Mouse (Mus musculus): ENCODE data around the gene Arid1a. TPM values are rescaled to one million over a fixed set of nuclear protein-coding genes. Genes with fewer than 3 reads are reported as not detected.

Gene Arid1a
- polyA plus RNA-seq, 1 experiment from 2014 or later, result 21.6 TPM

GRCm38 (mm10) chr4:133632483-133633327, 123.9 kb downstream of the Arid1a start:
- no peaks in the 10 kb centered on the region for H3K36me3 ChIP-seq
- H3K27me3 ChIP-seq (replicated peaks), result no peaks in the 10 kb centered on the region
- 3% methylated on average over 56 of the region's 69 CpGs for WGBS
- ATAC-seq, result peak; percentile 86
- peak overlapping the region; percentile 89 for H3K4me2 ChIP-seq (replicated peaks)
- peak overlapping the region; percentile 74 for H3K27ac ChIP-seq
- H3K4me1 ChIP-seq (replicated peaks), result peaks cover 10% of the 10 kb centered on the region
- H3K9ac ChIP-seq, result peak overlapping the region; percentile 86
- no peaks in the 10 kb centered on the region for H3K9me3 ChIP-seq
- peak overlapping the region; percentile 77 for H3K4me3 ChIP-seq (replicated peaks)

- 43% methylated on average over 9 of the region's 9 CpGs for WGBS
- no peaks in the 10 kb centered on the region for H3K36me3 ChIP-seq
- H3K4me3 ChIP-seq (replicated peaks), result peak overlapping the region; percentile 77
- no peak for ATAC-seq
- no peak overlapping the region; the same call in 1 of the 2 replicates for H3K27ac ChIP-seq
- peaks cover 10% of the 10 kb centered on the region for H3K4me1 ChIP-seq (replicated peaks)
- H3K9me3 ChIP-seq, result no peaks in the 10 kb centered on the region
- peak overlapping the region; percentile 89 for H3K4me2 ChIP-seq (replicated peaks)
- no peaks in the 10 kb centered on the region for H3K27me3 ChIP-seq (replicated peaks)
- H3K9ac ChIP-seq, result peak overlapping the region; percentile 86
These were observed 124.7 kb downstream of the Arid1a start for GRCm38 (mm10) chr4:133631769-133632411.

GRCm38 (mm10) chr4:133631071-133631768, 125.3 kb downstream of the Arid1a start:
- no peaks in the 10 kb centered on the region for H3K9me3 ChIP-seq
- H3K4me3 ChIP-seq (replicated peaks), result no peak overlapping the region
- no peaks in the 10 kb centered on the region for H3K27me3 ChIP-seq (replicated peaks)
- ATAC-seq, result no peak
- H3K36me3 ChIP-seq, result no peaks in the 10 kb centered on the region
- peak overlapping the region; percentile 89 for H3K4me2 ChIP-seq (replicated peaks)
- H3K4me1 ChIP-seq (replicated peaks), result peaks cover 10% of the 10 kb centered on the region
- no peak overlapping the region for H3K9ac ChIP-seq
- 74% methylated on average over 14 of the region's 14 CpGs for WGBS
- H3K27ac ChIP-seq, result no peak overlapping the region

GRCm38 (mm10) chr4:133630326-133630920, 126.1 kb downstream of the Arid1a start:
- no peak for ATAC-seq
- 88% methylated on average over 8 of the region's 8 CpGs for WGBS
- H3K4me2 ChIP-seq (replicated peaks), result no peak overlapping the region
- no peaks in the 10 kb centered on the region for H3K27me3 ChIP-seq (replicated peaks)
- H3K27ac ChIP-seq, result no peak overlapping the region
- no peaks in the 10 kb centered on the region for H3K36me3 ChIP-seq
- no peak overlapping the region for H3K4me3 ChIP-seq (replicated peaks)
- peaks cover 10% of the 10 kb centered on the region for H3K4me1 ChIP-seq (replicated peaks)
- H3K9ac ChIP-seq, result no peak overlapping the region
- no peaks in the 10 kb centered on the region for H3K9me3 ChIP-seq

GRCm38 (mm10) chr4:133629191-133629590, 127.4 kb downstream of the Arid1a start:
- Histone ChIP-seq H3K9ac (no peak overlapping the region), H3K4me1 (replicated peaks) (peaks cover 10% of the 10 kb centered on the region), H3K4me2 (replicated peaks) (no peak overlapping the region), H3K27ac (no peak overlapping the region), H3K27me3 (replicated peaks) (no peaks in the 10 kb centered on the region), H3K9me3 (no peaks in the 10 kb centered on the region), H3K4me3 (replicated peaks) (no peak overlapping the region), H3K36me3 (0 out of 2 replicates have a peak, but pooled peaks cover 3% of the 10 kb centered on the region)
- no peak for ATAC-seq
- WGBS, result 82% methylated on average over 7 of the region's 7 CpGs

Other genes with a start within 250 kb of the Arid1a start
- 40.5 and 45.1 TPM in 2 replicates for gene Kdf1, start 237.8 kb downstream of the Arid1a start, polyA plus RNA-seq (2015; fragmentation: Nextera tagmentation; extraction: Ambion mirVana)
- gene Nudc, start 210.8 kb downstream of the Arid1a start, polyA plus RNA-seq (2015; fragmentation: Nextera tagmentation; extraction: Ambion mirVana), result 280 and 288 TPM in 2 replicates
- 7.5 and 8.1 TPM in 2 replicates for gene Nr0b2, start 203.4 kb downstream of the Arid1a start, polyA plus RNA-seq (2015; fragmentation: Nextera tagmentation; extraction: Ambion mirVana)
- gene Gpatch3, start 182.0 kb downstream of the Arid1a start, polyA plus RNA-seq (2015; fragmentation: Nextera tagmentation; extraction: Ambion mirVana), result 6.7 and 7.1 TPM in 2 replicates
- gene Gpn2, start 172.4 kb downstream of the Arid1a start, polyA plus RNA-seq (2015; fragmentation: Nextera tagmentation; extraction: Ambion mirVana), result 16.5 and 19.8 TPM in 2 replicates
- 47.4 and 51.0 TPM in 2 replicates for gene Sfn, start 154.6 kb downstream of the Arid1a start, polyA plus RNA-seq (2015; fragmentation: Nextera tagmentation; extraction: Ambion mirVana)
- 2.0 and 4.1 TPM in 2 replicates for gene Zdhhc18, start 106.6 kb downstream of the Arid1a start, polyA plus RNA-seq (2015; fragmentation: Nextera tagmentation; extraction: Ambion mirVana)
- gene Pigv, start 84.1 kb downstream of the Arid1a start, polyA plus RNA-seq (2015; fragmentation: Nextera tagmentation; extraction: Ambion mirVana), result 16.9 and 17.7 TPM in 2 replicates
- gene Rps6ka1, start 131.0 kb upstream of the Arid1a start, polyA plus RNA-seq (2015; fragmentation: Nextera tagmentation; extraction: Ambion mirVana), result 124 and 133 TPM in 2 replicates
- gene Hmgn2, start 211.9 kb upstream of the Arid1a start, polyA plus RNA-seq (2015; fragmentation: Nextera tagmentation; extraction: Ambion mirVana), result 1,763 and 2,086 TPM in 2 replicates
- 40.3 and 41.9 TPM in 2 replicates for gene Dhdds, start 244.1 kb upstream of the Arid1a start, polyA plus RNA-seq (2015; fragmentation: Nextera tagmentation; extraction: Ambion mirVana)

Data from intestine, embryonic 15.5 days (tissue).